Mouse (Mus musculus) neural tube, embryonic 13.5 days (tissue): ENCODE data around the gene Gm13691. TPM values are rescaled to one million over a fixed set of nuclear protein-coding genes. Genes with fewer than 3 reads are reported as not detected.
"Not testable (repeated sequence)": the region's sequence is repeated elsewhere in the genome, so short reads cannot be mapped to it uniquely, and the experiment has no call there.

Experiments
- ATAC-seq: fragments of 200-750 bp; cut with Nextera tagmentation; 2 replicates; pipeline ENCODE4 v1.8.0; 2017; ENCODE audit warnings: low read depth, mild to moderate bottlenecking, moderate TSS enrichment, moderate library complexity
- H3K27ac ChIP-seq: fragments of 300-500 bp; sonication (generic); replicated peaks from 2 replicates; pipeline ENCODE4 v1.5.1; 2015; ENCODE audit warnings: moderate library complexity, mild to moderate bottlenecking, inconsistent platforms
- H3K27me3 ChIP-seq: fragments of 300-500 bp; sonication (generic); 2 replicates; pipeline ENCODE4 v1.6.1; 2015; ENCODE audit warnings: mild to moderate bottlenecking, inconsistent platforms
- H3K36me3 ChIP-seq: fragments of 300-500 bp; sonication (generic); 2 replicates; pipeline ENCODE4 v1.6.1; 2015; ENCODE audit warnings: mild to moderate bottlenecking, inconsistent platforms
- H3K4me1 ChIP-seq: fragments of 300-500 bp; sonication (generic); replicated peaks from 2 replicates; pipeline ENCODE4 v1.6.1; 2015; ENCODE audit warnings: inconsistent platforms
- H3K4me2 ChIP-seq: fragments of 300-500 bp; sonication (generic); 2 replicates; pipeline ENCODE4 v1.6.1; 2015; ENCODE audit warnings: inconsistent platforms, mild to moderate bottlenecking, moderate library complexity
- H3K4me3 ChIP-seq: fragments of 300-500 bp; sonication (generic); 2 replicates; pipeline ENCODE4 v1.5.1; 2015; ENCODE audit warnings: mild to moderate bottlenecking, inconsistent platforms
- H3K9ac ChIP-seq: fragments of 300-500 bp; sonication (generic); 2 replicates; pipeline ENCODE4 v1.6.1; 2015; ENCODE audit warnings: moderate library complexity, mild to moderate bottlenecking, inconsistent platforms
- H3K9me3 ChIP-seq: fragments of 300-500 bp; sonication (generic); 2 replicates; pipeline ENCODE4 v1.6.1; 2016; ENCODE audit warnings: inconsistent platforms
- WGBS: fragments of 180-500 bp; shearing (Covaris S2); methylation state at CpG from one replicate; pipeline ENCODE4 v1.1.7; 2015; 5-methylcytosine and 5-hydroxymethylcytosine counted together
- polyA plus RNA-seq: library from polyadenylated mRNA; unstranded; fragments of >200 nt; fragmentation: Nextera tagmentation; extraction: Ambion mirVana; gene quantifications from 2 replicates; pipeline ENCODE4 v1.2.1, GENCODE M21; 2015

Gm13691 gene
- polyA plus RNA-seq, 1 experiment from 2014 or later: not detected

- no peak for ATAC-seq
- H3K4me1 ChIP-seq: no peaks in the 10 kb centered on the region
- no peaks in the 10 kb centered on the region for H3K9me3 ChIP-seq
- 68% methylated on average over 1 of the region's 1 CpGs for WGBS
- H3K27me3 ChIP-seq: no peaks in the 10 kb centered on the region
- H3K4me2 ChIP-seq: no peak overlapping the region
- H3K9ac ChIP-seq: no peak overlapping the region
- H3K36me3 ChIP-seq: no peaks in the 10 kb centered on the region
- no peak overlapping the region for H3K4me3 ChIP-seq
- no peak overlapping the region for H3K27ac ChIP-seq
Observed at GRCm38 (mm10) chr2:84008913-84009312, 18.6 kb downstream of the Gm13691 start.

- Histone ChIP-seq H3K4me1 (no peaks in the 10 kb centered on the region), H3K9me3 (no peaks in the 10 kb centered on the region)
Observed at GRCm38 (mm10) chr2:84009818-84010217, 19.5 kb downstream of the Gm13691 start.

GRCm38 (mm10) chr2:84014572-84014971 lies 24.2 kb downstream of the Gm13691 start:
- no peak overlapping the region for H3K4me3 ChIP-seq
- no peak overlapping the region for H3K4me2 ChIP-seq
- H3K4me1 ChIP-seq: no peaks in the 10 kb centered on the region
- H3K9me3 ChIP-seq: no peaks in the 10 kb centered on the region
- WGBS: 79% methylated on average over 6 of the region's 6 CpGs
- ATAC-seq: no peak
- H3K36me3 ChIP-seq: no peaks in the 10 kb centered on the region
- no peaks in the 10 kb centered on the region for H3K27me3 ChIP-seq
- no peak overlapping the region for H3K27ac ChIP-seq
- H3K9ac ChIP-seq: no peak overlapping the region

More at GRCm38 (mm10) chr2:84009818-84010217, 19.5 kb downstream of the Gm13691 start:
- Histone ChIP-seq H3K27ac (no peak overlapping the region), H3K4me2 (no peak overlapping the region), H3K4me3 (no peak overlapping the region), H3K27me3 (no peaks in the 10 kb centered on the region), H3K9ac (no peak overlapping the region), H3K36me3 (no peaks in the 10 kb centered on the region)
- WGBS: 86% methylated on average over 3 of the region's 3 CpGs
- ATAC-seq: no peak

GRCm38 (mm10) chr2:84016291-84016690 lies 25.9 kb downstream of the Gm13691 start:
- not testable (repeated sequence) for H3K9me3 ChIP-seq, H3K4me2 ChIP-seq, H3K4me3 ChIP-seq, H3K27me3 ChIP-seq, ATAC-seq, H3K36me3 ChIP-seq, H3K4me1 ChIP-seq, H3K27ac ChIP-seq, H3K9ac ChIP-seq
- 79% methylated on average over 5 of the region's 5 CpGs for WGBS

- no peaks in the 10 kb centered on the region for H3K36me3 ChIP-seq
- no peak overlapping the region for H3K4me2 ChIP-seq
- no peaks in the 10 kb centered on the region for H3K4me1 ChIP-seq
- H3K9ac ChIP-seq: no peak overlapping the region
- no peaks in the 10 kb centered on the region for H3K9me3 ChIP-seq
- no peak for ATAC-seq
- no peak overlapping the region for H3K27ac ChIP-seq
- H3K27me3 ChIP-seq: no peaks in the 10 kb centered on the region
- WGBS: 73% methylated on average over 3 of the region's 3 CpGs
- H3K4me3 ChIP-seq: no peak overlapping the region
Observed at GRCm38 (mm10) chr2:84018330-84018729, 28.0 kb downstream of the Gm13691 start.

GRCm38 (mm10) chr2:84019519-84020305 lies 29.4 kb downstream of the Gm13691 start:
- H3K36me3 ChIP-seq: no peaks in the 10 kb centered on the region
- no peak for ATAC-seq
- no peaks in the 10 kb centered on the region for H3K4me1 ChIP-seq
- H3K9me3 ChIP-seq: no peaks in the 10 kb centered on the region
- no peak overlapping the region for H3K27ac ChIP-seq
- no peak overlapping the region for H3K4me3 ChIP-seq
- 75% methylated on average over 8 of the region's 8 CpGs for WGBS
- H3K9ac ChIP-seq: no peak overlapping the region
- no peaks in the 10 kb centered on the region for H3K27me3 ChIP-seq
- no peak overlapping the region for H3K4me2 ChIP-seq

GRCm38 (mm10) chr2:84021930-84022329 lies 31.6 kb downstream of the Gm13691 start:
- Histone ChIP-seq H3K9ac (no peak overlapping the region), H3K4me2 (no peak overlapping the region), H3K36me3 (no peaks in the 10 kb centered on the region), H3K27ac (no peak overlapping the region), H3K27me3 (no peaks in the 10 kb centered on the region), H3K4me1 (no peaks in the 10 kb centered on the region), H3K9me3 (no peaks in the 10 kb centered on the region), H3K4me3 (no peak overlapping the region)
- no peak for ATAC-seq
- WGBS: 77% methylated on average over 2 of the region's 2 CpGs

GRCm38 (mm10) chr2:84022905-84023304 lies 32.6 kb downstream of the Gm13691 start:
- Histone ChIP-seq H3K4me1 (no peaks in the 10 kb centered on the region), H3K9ac (no peak overlapping the region), H3K4me2 (no peak overlapping the region), H3K27ac (no peak overlapping the region), H3K4me3 (no peak overlapping the region), H3K36me3 (no peaks in the 10 kb centered on the region), H3K9me3 (no peaks in the 10 kb centered on the region), H3K27me3 (no peaks in the 10 kb centered on the region)
- ATAC-seq: no peak
- 93% methylated on average over 2 of the region's 2 CpGs for WGBS

GRCm38 (mm10) chr2:84023319-84023718 lies 33.0 kb downstream of the Gm13691 start:
- Histone ChIP-seq H3K36me3 (no peaks in the 10 kb centered on the region), H3K4me2 (no peak overlapping the region), H3K27ac (no peak overlapping the region), H3K4me1 (no peaks in the 10 kb centered on the region), H3K4me3 (no peak overlapping the region), H3K9me3 (no peaks in the 10 kb centered on the region), H3K27me3 (no peaks in the 10 kb centered on the region), H3K9ac (no peak overlapping the region)
- WGBS: 88% methylated on average over 2 of the region's 2 CpGs
- ATAC-seq: no peak

- WGBS: 70% methylated on average over 4 of the region's 4 CpGs
- ATAC-seq: no peak
Observed at GRCm38 (mm10) chr2:84025217-84025616, 34.9 kb downstream of the Gm13691 start.

GRCm38 (mm10) chr2:84032505-84032904 lies 42.2 kb downstream of the Gm13691 start:
- H3K4me3 ChIP-seq: no peak overlapping the region
- H3K27me3 ChIP-seq: no peaks in the 10 kb centered on the region
- ATAC-seq: no peak
- no peak overlapping the region for H3K27ac ChIP-seq
- no peak overlapping the region for H3K9ac ChIP-seq
- WGBS: 82% methylated on average over 2 of the region's 2 CpGs
- no peak overlapping the region for H3K4me2 ChIP-seq
- no peaks in the 10 kb centered on the region for H3K4me1 ChIP-seq
- H3K9me3 ChIP-seq: no peaks in the 10 kb centered on the region
- no peaks in the 10 kb centered on the region for H3K36me3 ChIP-seq

More at GRCm38 (mm10) chr2:84025217-84025616, 34.9 kb downstream of the Gm13691 start:
- H3K4me1 ChIP-seq: no peaks in the 10 kb centered on the region
- no peaks in the 10 kb centered on the region for H3K9me3 ChIP-seq
- H3K27ac ChIP-seq: no peak overlapping the region
- no peak overlapping the region for H3K4me2 ChIP-seq
- no peak overlapping the region for H3K9ac ChIP-seq
- no peak overlapping the region for H3K4me3 ChIP-seq
- no peaks in the 10 kb centered on the region for H3K27me3 ChIP-seq
- H3K36me3 ChIP-seq: no peaks in the 10 kb centered on the region

- H3K4me3 ChIP-seq: no peak overlapping the region
- WGBS: 84% methylated on average over 4 of the region's 4 CpGs
- no peak for ATAC-seq
Observed at GRCm38 (mm10) chr2:84035997-84036396, 45.6 kb downstream of the Gm13691 start.

GRCm38 (mm10) chr2:84037304-84037703 lies 47.0 kb downstream of the Gm13691 start:
- Histone ChIP-seq H3K27ac (no peak overlapping the region), H3K27me3 (no peaks in the 10 kb centered on the region), H3K4me2 (no peak overlapping the region), H3K4me3 (no peak overlapping the region), H3K4me1 (no peaks in the 10 kb centered on the region), H3K36me3 (no peaks in the 10 kb centered on the region), H3K9me3 (no peaks in the 10 kb centered on the region), H3K9ac (no peak overlapping the region)
- 36% methylated on average over 4 of the region's 4 CpGs for WGBS
- no peak for ATAC-seq

More at GRCm38 (mm10) chr2:84035997-84036396, 45.6 kb downstream of the Gm13691 start:
- H3K9me3 ChIP-seq: no peaks in the 10 kb centered on the region
- no peak overlapping the region for H3K27ac ChIP-seq
- H3K27me3 ChIP-seq: no peaks in the 10 kb centered on the region
- no peaks in the 10 kb centered on the region for H3K4me1 ChIP-seq
- no peak overlapping the region for H3K4me2 ChIP-seq
- H3K36me3 ChIP-seq: no peaks in the 10 kb centered on the region
- H3K9ac ChIP-seq: no peak overlapping the region
